Mouse (Mus musculus) lung, postnatal 0 days (tissue): ENCODE results near the gene Tarbp2. TPM values are rescaled to one million over a fixed set of nuclear protein-coding genes. Genes with fewer than 3 reads are reported as not detected.

Experiments
- ATAC-seq: fragments of 200-750 bp; cut with Nextera tagmentation; 2 replicates; pipeline ENCODE4 v1.8.0; 2017; ENCODE audit warnings: moderate library complexity
- DNase-seq: peaks from one replicate; pipeline ENCODE4 v3.0.0-alpha.2; 2016; ENCODE audit warnings: low spot score
- H3K27ac ChIP-seq: fragments of 300-500 bp; sonication (generic); 2 replicates; pipeline ENCODE4 v1.5.1; 2014; ENCODE audit warnings: antibody characterized with exemption, mild to moderate bottlenecking, low read length, mixed read lengths
- H3K27me3 ChIP-seq: fragments of 300-500 bp; sonication (generic); replicated peaks from 2 replicates; pipeline ENCODE4 v1.6.1; 2014; ENCODE audit warnings: low read length, mixed read lengths; ENCODE audit not compliant: insufficient read depth
- H3K36me3 ChIP-seq: fragments of 300-500 bp; sonication (generic); 2 replicates; pipeline ENCODE4 v1.6.1; 2014; ENCODE audit warnings: low read length, mixed read lengths; ENCODE audit not compliant: insufficient read depth
- H3K4me1 ChIP-seq: fragments of 300-500 bp; sonication (generic); 2 replicates; pipeline ENCODE4 v1.6.1; 2014; ENCODE audit warnings: antibody characterized with exemption, low read depth, low read length, mixed read lengths; ENCODE audit not compliant: insufficient read depth
- H3K4me2 ChIP-seq: fragments of 300-500 bp; sonication (generic); replicated peaks from 2 replicates; pipeline ENCODE4 v1.6.1; 2014; ENCODE audit warnings: low read depth, mild to moderate bottlenecking, low read length, moderate library complexity, mixed read lengths
- H3K4me3 ChIP-seq: fragments of 300-500 bp; sonication (generic); 2 replicates; pipeline ENCODE4 v1.5.1; 2014; ENCODE audit warnings: low read depth, low read length
- H3K9ac ChIP-seq: fragments of 300-500 bp; sonication (generic); replicated peaks from 2 replicates; pipeline ENCODE4 v1.6.1; 2014; ENCODE audit warnings: low read depth, mild to moderate bottlenecking
- H3K9me3 ChIP-seq: fragments of 300-500 bp; sonication (generic); 2 replicates; pipeline ENCODE4 v1.6.1; 2016; ENCODE audit warnings: low read length, mixed read lengths
- CTCF ChIP-seq: IDR thresholded peaks from 2 replicates; pipeline ENCODE4 v1.5.1; 2016; ENCODE audit warnings: antibody characterized with exemption, mild to moderate bottlenecking
- EP300 ChIP-seq: IDR thresholded peaks from 2 replicates; pipeline ENCODE4 v1.6.1; 2016; ENCODE audit warnings: antibody characterized with exemption, mild to moderate bottlenecking, control low read depth
- WGBS: fragments of 180-500 bp; shearing (Covaris S2); extraction: QIAGEN DNeasy Blood & Tissue Kit; methylation state at CpG from one replicate; pipeline ENCODE4 v1.1.7; 2014; 5-methylcytosine and 5-hydroxymethylcytosine counted together
- polyA plus RNA-seq: library from polyadenylated mRNA; unstranded; fragments of >200 nt; fragmentation: Nextera tagmentation; extraction: Ambion mirVana; gene quantifications from 2 replicates; pipeline ENCODE4 v1.2.1, GENCODE M21; 2015

Tarbp2 gene
- polyA plus RNA-seq, 1 experiment from 2014 or later: 42.8 TPM

- no peaks in the 10 kb centered on the region for H3K9me3 ChIP-seq
- WGBS: 64% methylated on average over 3 of the region's 3 CpGs
- H3K9ac ChIP-seq: no peak overlapping the region
- DNase-seq (no peak), ATAC-seq (no peak)
- peaks cover 47% of the 10 kb centered on the region for H3K36me3 ChIP-seq
- no peak overlapping the region for H3K27ac ChIP-seq
- no peak overlapping the region for H3K4me3 ChIP-seq
- no peak for TF ChIP-seq EP300
- no peaks in the 10 kb centered on the region for H3K4me1 ChIP-seq
- H3K27me3 ChIP-seq: no peaks in the 10 kb centered on the region
- H3K4me2 ChIP-seq: no peak overlapping the region
These were observed 18.6 kb upstream of the Tarbp2 start for GRCm38 (mm10) chr15:102499370-102499769.

- H3K9me3 ChIP-seq: no peaks in the 10 kb centered on the region
- TF ChIP-seq EP300 (no peak), CTCF (no peak)
- no peak overlapping the region for H3K4me3 ChIP-seq
- 84% methylated on average over 6 of the region's 6 CpGs for WGBS
- ATAC-seq (no peak), DNase-seq (no peak)
- no peaks in the 10 kb centered on the region for H3K4me1 ChIP-seq
- H3K4me2 ChIP-seq: no peak overlapping the region
- H3K27ac ChIP-seq: no peak overlapping the region
- peaks cover 48% of the 10 kb centered on the region for H3K36me3 ChIP-seq
- H3K9ac ChIP-seq: no peak overlapping the region
- H3K27me3 ChIP-seq: no peaks in the 10 kb centered on the region
These were observed 18.1 kb upstream of the Tarbp2 start for GRCm38 (mm10) chr15:102499851-102500250.

GRCm38 (mm10) chr15:102500479-102500878, 17.5 kb upstream of the Tarbp2 start:
- WGBS: 79% methylated on average over 5 of the region's 5 CpGs
- Histone ChIP-seq H3K27me3 (no peaks in the 10 kb centered on the region), H3K4me3 (no peak overlapping the region), H3K27ac (no peak overlapping the region), H3K4me1 (no peaks in the 10 kb centered on the region), H3K9ac (no peak overlapping the region), H3K9me3 (no peaks in the 10 kb centered on the region), H3K36me3 (peaks cover 48% of the 10 kb centered on the region), H3K4me2 (no peak overlapping the region)
- ATAC-seq (no peak), DNase-seq (no peak)
- TF ChIP-seq CTCF: no peak
- no peak for TF ChIP-seq EP300

- TF ChIP-seq CTCF: no peak
- no peak for TF ChIP-seq EP300
- DNase-seq: no peak
- Histone ChIP-seq H3K27ac (no peak overlapping the region), H3K9me3 (no peaks in the 10 kb centered on the region), H3K27me3 (no peaks in the 10 kb centered on the region), H3K4me2 (no peak overlapping the region), H3K4me3 (no peak overlapping the region), H3K36me3 (peaks cover 48% of the 10 kb centered on the region), H3K9ac (no peak overlapping the region), H3K4me1 (no peaks in the 10 kb centered on the region)
- WGBS: 78% methylated on average over 19 of the region's 19 CpGs
- ATAC-seq: no peak
These were observed 16.7 kb upstream of the Tarbp2 start for GRCm38 (mm10) chr15:102501084-102501814.

- Histone ChIP-seq H3K9ac (no peak overlapping the region), H3K36me3 (peaks cover 46% of the 10 kb centered on the region), H3K9me3 (no peaks in the 10 kb centered on the region), H3K4me2 (no peak overlapping the region), H3K27me3 (no peaks in the 10 kb centered on the region), H3K27ac (no peak overlapping the region), H3K4me1 (no peaks in the 10 kb centered on the region), H3K4me3 (no peak overlapping the region)
- no peak for TF ChIP-seq CTCF
- no peak for TF ChIP-seq EP300
- 72% methylated on average over 9 of the region's 9 CpGs for WGBS
- DNase-seq (no peak), ATAC-seq (no peak)
These were observed 15.6 kb upstream of the Tarbp2 start for GRCm38 (mm10) chr15:102502254-102502840.

GRCm38 (mm10) chr15:102503447-102503846, 14.5 kb upstream of the Tarbp2 start, which contains the start of gene Gm10337:
Gene Gm10337, plus strand, starts transcription at chr15:102503722.
- H3K4me1 ChIP-seq: no peaks in the 10 kb centered on the region
- DNase-seq (no peak), ATAC-seq (no peak)
- H3K4me3 ChIP-seq: no peak within 1 kb of the TSS
- H3K27ac ChIP-seq: no peak within 1 kb of the TSS
- peaks cover 38% of the 10 kb centered on the region for H3K36me3 ChIP-seq
- H3K9ac ChIP-seq: no peak within 1 kb of the TSS
- H3K27me3 ChIP-seq: no peaks in the 10 kb centered on the region
- no peak for TF ChIP-seq EP300
- TF ChIP-seq CTCF: no peak
- no peak within 1 kb of the TSS for H3K4me2 ChIP-seq
- WGBS: 92% methylated on average over 1 of the region's 1 CpGs
- no peaks in the 10 kb centered on the region for H3K9me3 ChIP-seq
